In genomic region chr15:3490868-3491267, GRCm38 (mm10) we compare ENCODE assay signal across 15 mouse cellular contexts.
"Had no signal": no experiment of that assay in that cellular context is flagged by ENCODE, and none has a peak within 500 bp of the region (broad histone marks: within the 10 kb centered on the region; RNA-seq: fewer than 3 reads in every experiment).

No protein-coding gene starts in this region.

- H3K9me3 ChIP-seq: megakaryocyte, embryonic 14.5 days; midbrain, embryonic 13.5 days; midbrain, embryonic 15.5 days; neural tube, embryonic 12.5 days; stomach, embryonic 15.5 days had no signal

- H3K36me3 ChIP-seq: midbrain, embryonic 13.5 days; midbrain, embryonic 15.5 days; neural tube, embryonic 12.5 days; stomach, embryonic 15.5 days had no signal

- H3K27ac ChIP-seq: liver, embryonic 14.5 days; macrophage; midbrain, embryonic 13.5 days; midbrain, embryonic 15.5 days; neural tube, embryonic 12.5 days; stomach, embryonic 15.5 days; stomach, postnatal 0 days had no signal

- H3K4me3 ChIP-seq: megakaryocyte, embryonic 14.5 days; midbrain, embryonic 13.5 days; midbrain, embryonic 15.5 days; neural tube, embryonic 12.5 days; stomach, embryonic 15.5 days had no signal

- H3K27me3 ChIP-seq: megakaryocyte, embryonic 14.5 days; midbrain, embryonic 13.5 days; midbrain, embryonic 15.5 days; neural tube, embryonic 12.5 days; stomach, embryonic 15.5 days had no signal

- DNase-seq: lung, embryonic 14.5 days; right cerebral cortex, postnatal 14 days; thymus, adult 2 months; thymus, postnatal 25 days; thymus, postnatal 4 days had no signal

- ATAC-seq: midbrain, embryonic 13.5 days; midbrain, embryonic 15.5 days had no signal

- H3K4me1 ChIP-seq: megakaryocyte, embryonic 14.5 days; midbrain, embryonic 13.5 days; midbrain, embryonic 15.5 days; neural tube, embryonic 12.5 days had no signal

- H3K9ac ChIP-seq: liver, embryonic 14.5 days; lung, embryonic 14.5 days; midbrain, embryonic 13.5 days; midbrain, embryonic 15.5 days; neural tube, embryonic 12.5 days; stomach, embryonic 15.5 days had no signal

- H3K4me2 ChIP-seq: liver, embryonic 11.5 days; lung, embryonic 14.5 days; midbrain, embryonic 11.5 days; midbrain, embryonic 13.5 days; midbrain, embryonic 15.5 days; neural tube, embryonic 12.5 days; stomach, embryonic 15.5 days had no signal
